Mouse (Mus musculus): Measurements from ENCODE around the gene Fam98c.
"Not testable (repeated sequence)": the region's sequence is repeated elsewhere in the genome, so short reads cannot be mapped to it uniquely, and the experiment has no call there.

The Fam98c gene

GRCm38 (mm10) chr7:29155196-29155837 lies 717 bp downstream of the Fam98c start:
- DNase-seq, result peak; percentile 92

- DNase-seq, result peak; percentile 61
Observed at GRCm38 (mm10) chr7:29154018-29154720, 1.9 kb downstream of the Fam98c start.

- no peak for DNase-seq
Observed at GRCm38 (mm10) chr7:29151486-29151885, 4.5 kb downstream of the Fam98c start.

DNA sequence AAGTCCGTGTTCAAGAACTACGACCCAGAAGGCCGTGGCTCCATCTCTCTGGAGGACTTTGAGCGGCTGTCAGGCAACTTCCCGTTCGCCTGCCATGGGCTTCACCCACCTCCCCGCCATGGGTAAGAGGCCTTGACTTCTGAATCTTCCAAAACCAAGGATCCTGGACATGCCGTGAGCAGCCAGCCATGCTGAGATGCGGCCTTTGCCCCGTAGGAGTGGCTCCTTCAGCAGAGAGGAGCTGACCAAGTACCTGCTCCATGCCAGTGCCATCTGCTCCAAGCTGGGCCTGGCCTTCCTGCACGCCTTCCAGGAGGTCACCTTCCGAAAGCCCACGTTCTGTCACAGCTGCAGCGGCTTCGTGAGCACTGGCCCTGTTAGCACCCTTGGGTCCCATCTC lies 7.3 kb downstream of the Fam98c start:
- no peak for DNase-seq

GRCm38 (mm10) chr7:29146625-29147367 lies 9.2 kb downstream of the Fam98c start:
- DNase-seq, result no peak

GRCm38 (mm10) chr7:29144006-29144405 lies 12.0 kb downstream of the Fam98c start:
- DNase-seq, result no peak

GRCm38 (mm10) chr7:29141416-29141815 lies 14.6 kb downstream of the Fam98c start:
- no peak for DNase-seq

DNA sequence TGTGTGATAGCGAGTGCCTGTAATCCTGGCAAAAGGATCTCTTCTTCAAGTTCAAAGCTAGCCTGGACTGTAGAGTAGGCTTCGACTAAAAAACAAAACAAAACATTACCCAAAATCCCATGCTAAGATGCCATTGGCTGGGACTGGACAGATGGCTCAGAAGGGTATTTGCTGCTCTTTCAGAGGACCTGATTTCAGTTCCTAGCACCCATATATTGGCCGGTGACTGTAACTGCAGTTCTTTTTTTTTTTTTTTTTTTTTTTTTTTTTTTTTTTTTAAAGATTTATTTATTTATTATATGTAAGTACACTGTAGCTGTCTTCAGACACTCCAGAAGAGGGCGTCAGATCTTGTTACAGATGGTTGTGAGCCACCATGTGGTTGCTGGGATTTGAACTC lies 16.8 kb downstream of the Fam98c start:
- DNase-seq, result not testable (repeated sequence)

DNA sequence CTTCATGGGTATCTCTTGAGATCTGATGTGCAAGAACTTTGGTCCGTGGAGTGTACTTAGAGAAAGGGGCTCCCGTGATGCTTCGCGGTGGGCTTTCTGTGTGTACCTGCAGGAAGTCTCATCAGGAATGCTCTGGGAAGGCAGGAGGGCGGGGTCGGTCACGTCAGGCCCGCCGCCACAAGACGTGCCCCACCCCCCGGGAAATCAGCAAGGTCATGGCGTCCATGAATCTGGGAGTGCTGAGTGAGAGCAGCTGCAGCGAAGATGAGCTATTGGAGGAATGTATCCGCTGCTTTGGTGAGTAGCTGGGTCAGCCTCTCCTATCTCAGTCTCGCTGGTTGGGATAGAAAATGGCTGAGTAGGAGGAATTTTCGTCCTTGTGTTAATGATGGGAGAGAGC lies 18.6 kb downstream of the Fam98c start:
- no peak for DNase-seq

- no peak for DNase-seq
Observed at GRCm38 (mm10) chr7:29134693-29135386, 21.2 kb downstream of the Fam98c start, which contains the start of gene Rasgrp4. Rasgrp4 (plus strand) TSS chr7:29134851.

GRCm38 (mm10) chr7:29134230-29134629 lies 21.8 kb downstream of the Fam98c start:
- DNase-seq, result no peak

DNA sequence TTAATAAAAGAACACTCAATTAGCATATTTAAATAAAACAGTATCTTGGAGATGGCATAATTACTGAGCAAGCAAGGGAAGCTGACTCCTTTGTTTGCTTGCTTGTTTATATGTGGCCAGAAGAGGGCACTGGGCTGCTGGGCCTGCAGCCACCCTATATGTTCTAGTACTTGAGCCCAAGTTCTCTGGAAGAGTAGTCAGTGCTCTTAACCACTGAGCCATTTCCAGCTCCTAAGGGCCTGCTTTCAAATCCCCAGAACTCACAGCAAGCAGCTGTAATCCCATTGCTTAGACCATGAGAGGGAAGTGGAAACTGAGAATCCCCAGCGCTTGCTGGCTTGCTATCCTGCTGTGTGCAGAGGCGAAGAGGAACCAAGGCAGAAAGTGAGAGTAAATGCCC lies 27.3 kb downstream of the Fam98c start:
- no peak for DNase-seq

DNA sequence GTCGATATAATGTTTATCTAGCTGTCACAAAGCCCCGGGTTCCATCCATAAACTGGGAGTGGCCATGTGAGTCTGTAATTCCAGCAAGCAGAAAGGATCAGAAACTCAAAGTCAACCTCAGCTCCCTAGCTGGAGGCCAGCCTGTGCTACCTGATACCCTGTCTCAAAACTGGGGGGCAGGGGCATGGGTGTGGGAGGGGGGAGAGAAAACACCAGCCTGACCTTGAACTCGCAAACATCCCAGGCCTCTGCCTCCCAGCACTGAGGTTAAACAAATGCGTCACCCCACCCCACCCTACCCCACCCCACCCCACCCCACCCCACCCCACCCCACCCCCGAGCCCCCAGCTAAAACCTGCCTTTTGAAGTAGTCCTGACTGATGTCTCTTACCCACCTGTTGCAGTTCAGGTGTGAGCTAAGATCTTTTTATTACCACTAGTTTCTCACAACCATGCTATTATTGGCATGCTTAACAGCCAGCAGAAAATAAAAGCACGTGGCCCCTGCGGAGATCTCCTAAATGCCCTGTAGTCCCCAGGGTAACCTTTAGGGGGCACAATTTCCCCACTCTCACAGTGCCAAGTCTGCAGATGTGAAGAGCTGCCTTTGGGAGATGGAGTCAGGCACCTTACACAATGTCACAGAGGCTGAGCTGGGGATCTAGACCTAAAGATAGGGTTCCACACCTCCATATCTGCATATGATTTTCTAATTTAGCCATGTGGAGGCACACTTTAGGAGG lies 29.7 kb downstream of the Fam98c start:
- peak; percentile 53 for DNase-seq

GRCm38 (mm10) chr7:29124970-29125369 lies 31.1 kb downstream of the Fam98c start, which contains the start of gene Ryr1:
Ryr1 (minus strand) TSS chr7:29125179.
- no peak for DNase-seq

GRCm38 (mm10) chr7:29123531-29124358 lies 32.3 kb downstream of the Fam98c start:
- no peak for DNase-seq

GRCm38 (mm10) chr7:29122821-29123220 lies 33.2 kb downstream of the Fam98c start:
- no peak for DNase-seq

DNA sequence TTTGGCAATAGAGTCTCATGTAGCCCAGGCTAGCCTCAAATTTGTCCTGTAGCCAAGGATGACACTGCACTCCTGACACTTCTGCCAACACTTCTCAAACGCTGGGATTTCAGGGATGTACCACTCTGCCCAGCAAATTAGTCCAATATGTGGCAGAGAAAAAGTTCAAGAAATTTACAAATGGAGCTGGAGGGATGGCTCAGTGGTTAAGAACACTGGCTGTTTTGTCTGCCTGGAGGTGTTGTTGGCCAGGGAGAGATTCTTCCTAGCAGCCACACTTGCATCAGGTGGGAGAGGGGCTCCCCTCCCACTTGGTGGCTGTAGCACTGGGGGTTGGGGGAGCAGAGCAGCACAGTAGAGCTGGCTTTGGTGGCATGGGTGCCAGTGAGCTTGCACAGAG lies 36.5 kb downstream of the Fam98c start:
- DNase-seq, result no peak

GRCm38 (mm10) chr7:29118142-29118851 lies 37.7 kb downstream of the Fam98c start:
- DNase-seq, result no peak

- peak; percentile 8 for DNase-seq
Observed at GRCm38 (mm10) chr7:29108992-29109955, 46.8 kb downstream of the Fam98c start.
